Mouse (Mus musculus) adrenal gland, postnatal 14 days (tissue): Measurements from ENCODE around the gene BC017158. TPM values are rescaled to one million over a fixed set of nuclear protein-coding genes. Genes with fewer than 3 reads are reported as not detected.

Source experiments
- DNase-seq: peaks from one replicate; pipeline ENCODE4 v3.0.0; 2021; ENCODE audit warnings: mixed read lengths
- total RNA-seq: library from RNA; stranded (reverse); gene quantifications from 2 replicates; pipeline ENCODE4 v1.2.3, GENCODE M21; 2021

Gene BC017158
- total RNA-seq, 1 experiment from 2014 or later: 25.9 TPM

GRCm38 (mm10) chr7:128309216-128309615, 11.2 kb upstream of the BC017158 start:
- DNase-seq: no peak

GRCm38 (mm10) chr7:128307851-128308250, 9.9 kb upstream of the BC017158 start:
- no peak for DNase-seq

DNA sequence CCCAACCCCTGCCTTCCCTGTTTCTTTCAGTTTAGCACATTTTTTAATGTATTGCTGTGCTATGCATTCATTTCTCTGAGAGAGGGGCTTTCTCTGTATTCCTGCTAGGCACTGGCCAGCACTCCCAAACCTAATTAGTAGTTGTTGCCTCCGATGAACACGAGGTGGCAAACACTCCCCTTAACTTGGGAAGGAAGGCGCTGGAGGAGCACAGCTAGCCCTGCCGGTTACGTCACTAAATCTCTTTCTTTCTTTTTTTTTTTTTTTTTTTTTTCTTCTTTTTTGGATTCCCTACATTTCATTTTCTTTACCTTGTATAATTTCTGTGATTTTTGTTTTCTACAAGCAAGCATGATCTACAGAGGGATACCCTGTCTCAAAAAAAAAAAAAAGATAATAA, 6.9 kb upstream of the BC017158 start:
- peak; percentile 59 for DNase-seq

- no peak for DNase-seq
Observed at GRCm38 (mm10) chr7:128304198-128304597, 6.2 kb upstream of the BC017158 start.

DNA sequence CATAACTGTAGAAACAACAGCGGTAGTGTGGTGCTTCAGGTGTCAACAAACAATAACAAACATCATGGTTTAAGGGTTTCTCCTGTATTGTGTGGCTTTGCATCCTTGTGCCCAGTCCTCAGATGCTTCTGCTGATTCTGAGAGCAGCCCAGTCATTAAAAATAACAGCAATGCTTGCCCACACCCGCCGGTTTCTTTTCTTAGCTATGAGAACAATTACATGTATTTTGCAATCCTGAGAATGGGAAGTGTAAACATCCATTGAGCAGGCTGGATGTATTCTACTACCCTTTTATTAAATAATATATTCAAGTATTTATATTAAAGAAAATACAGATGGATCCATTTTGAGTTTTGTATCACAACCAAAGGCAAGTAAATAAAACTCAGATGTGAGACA, 4.2 kb upstream of the BC017158 start:
- no peak for DNase-seq

DNA sequence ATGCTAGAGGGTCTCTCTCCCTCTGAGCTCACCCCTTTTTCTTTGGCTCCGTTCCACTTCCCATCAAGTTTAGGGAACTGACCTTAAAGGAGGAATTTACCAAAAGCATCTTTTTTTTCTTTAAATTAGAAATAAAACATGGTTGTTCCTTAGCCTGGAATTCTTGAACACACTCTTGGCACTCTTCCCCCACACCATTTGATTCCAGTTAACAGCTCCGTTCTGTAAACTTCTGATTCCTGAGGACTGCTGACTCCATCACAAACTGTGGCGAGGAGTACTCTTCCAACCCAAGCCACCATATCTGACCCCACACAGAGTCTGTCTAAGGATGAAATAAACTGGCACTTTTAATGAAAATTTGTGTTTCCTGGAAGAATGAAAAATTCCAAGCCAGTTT, 3.0 kb upstream of the BC017158 start:
- no peak for DNase-seq

DNA sequence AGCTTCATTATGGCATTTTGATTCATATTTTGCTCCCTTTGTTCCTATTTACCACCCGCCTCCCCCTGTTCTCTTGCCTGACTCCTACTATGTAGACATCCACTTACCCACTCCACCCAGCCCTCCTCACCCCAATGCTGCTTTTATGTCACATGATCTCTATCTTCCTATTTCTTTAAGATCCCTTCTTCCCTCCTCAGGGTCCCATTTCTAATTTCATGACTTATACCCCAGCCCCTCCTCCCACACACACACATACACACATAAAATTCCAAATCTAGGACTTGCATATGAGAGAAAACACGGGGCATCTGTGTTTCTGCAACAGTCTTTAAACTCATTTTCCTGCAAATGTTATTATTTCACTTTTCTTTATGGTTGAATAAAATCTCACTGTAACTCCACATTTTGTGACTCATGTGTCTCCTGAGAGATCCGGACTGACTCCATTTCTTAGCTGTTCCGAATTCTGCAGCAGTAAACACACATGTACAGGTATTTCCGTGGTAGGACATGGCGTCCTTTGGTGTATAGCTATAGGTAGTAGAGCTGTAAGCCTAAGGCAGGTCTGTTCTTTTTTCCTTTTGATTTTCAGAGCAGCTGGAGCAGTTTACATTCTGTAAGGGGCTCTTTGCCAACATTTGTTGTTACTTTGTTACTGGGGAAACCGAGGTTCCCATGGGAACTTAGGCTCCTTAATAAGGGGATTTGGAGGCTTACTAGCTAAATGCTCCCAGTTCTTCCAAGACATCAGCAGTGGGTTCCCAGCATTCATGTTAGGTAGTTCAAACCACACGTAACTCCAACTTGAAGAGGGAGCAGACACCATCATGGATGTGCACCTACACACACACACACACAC, 742 bp upstream of the BC017158 start:
- no peak for DNase-seq

- no peak for DNase-seq
Observed at GRCm38 (mm10) chr7:128297291-128297616, 716 bp downstream of the BC017158 start.

DNA sequence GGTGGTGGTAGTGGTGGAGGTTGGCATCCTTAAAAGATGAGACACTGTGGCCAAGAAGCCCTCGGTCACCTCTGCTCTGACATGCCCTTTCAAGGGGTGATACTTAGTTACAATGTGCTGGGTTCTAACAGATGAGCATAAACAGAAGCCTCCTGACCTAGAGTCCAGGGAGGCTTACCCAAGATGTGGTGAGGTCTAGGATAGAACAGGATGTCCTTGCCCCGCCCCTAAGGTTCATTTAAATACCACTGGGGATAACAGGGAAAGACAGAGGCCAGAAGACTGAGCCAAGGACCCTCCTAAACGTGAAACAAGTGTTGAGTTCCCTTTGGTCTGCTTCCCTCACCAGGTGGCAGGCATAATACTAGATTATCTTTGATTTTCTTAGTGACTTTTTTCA, 1.5 kb downstream of the BC017158 start:
- no peak for DNase-seq

DNA sequence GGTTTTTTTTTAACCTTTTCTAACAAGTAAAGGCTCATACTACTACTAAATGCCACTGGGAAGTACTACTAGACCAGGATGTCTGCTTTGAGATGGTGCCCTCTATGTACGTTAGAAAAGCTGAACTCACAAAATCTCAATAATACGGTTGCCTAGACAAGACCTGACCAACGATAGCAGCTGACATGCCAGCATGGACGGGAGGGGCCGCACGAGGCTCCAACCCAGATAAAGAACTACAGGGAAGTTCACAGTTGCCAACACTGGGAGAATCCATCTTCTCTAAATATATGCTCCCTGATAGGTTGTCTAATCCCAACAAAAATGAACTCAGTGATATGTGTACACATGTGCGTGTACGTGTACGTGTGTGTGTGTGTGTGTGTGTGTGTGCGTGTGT, 3.2 kb downstream of the BC017158 start:
- DNase-seq: no peak

DNA sequence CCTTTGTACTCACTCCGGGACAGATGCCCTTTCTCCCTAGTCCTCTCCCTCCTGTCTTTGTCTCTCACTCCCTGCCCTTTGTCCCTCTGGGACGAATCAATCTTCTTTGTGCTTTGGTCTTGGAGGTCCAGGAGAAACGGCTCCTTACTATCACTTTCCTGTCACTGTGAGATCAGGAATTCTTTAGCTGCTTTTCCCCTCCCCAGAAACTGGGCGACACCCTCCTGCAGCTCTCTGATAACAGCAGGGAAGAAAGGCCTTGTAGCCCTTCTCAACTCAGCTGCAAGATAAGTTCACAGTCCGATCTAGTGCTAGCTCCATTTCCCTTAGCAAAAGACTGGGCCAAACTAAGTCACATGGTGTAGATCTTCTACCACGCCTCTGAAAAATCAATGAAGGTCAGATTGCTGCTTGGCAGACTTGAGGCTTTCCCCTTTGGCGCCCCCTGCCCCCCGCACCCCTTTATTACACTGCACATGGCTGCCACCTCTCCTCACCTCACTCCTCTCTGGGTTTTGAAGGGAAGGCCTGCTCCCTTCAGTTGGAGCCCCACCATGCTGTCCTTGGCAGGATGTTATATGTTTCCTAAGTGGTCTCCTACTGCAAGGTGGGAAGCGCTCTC, 8.9 kb downstream of the BC017158 start:
- peak; percentile 49 for DNase-seq

- DNase-seq: peak; percentile 37
Observed at GRCm38 (mm10) chr7:128285060-128285459, 12.9 kb downstream of the BC017158 start.

DNA sequence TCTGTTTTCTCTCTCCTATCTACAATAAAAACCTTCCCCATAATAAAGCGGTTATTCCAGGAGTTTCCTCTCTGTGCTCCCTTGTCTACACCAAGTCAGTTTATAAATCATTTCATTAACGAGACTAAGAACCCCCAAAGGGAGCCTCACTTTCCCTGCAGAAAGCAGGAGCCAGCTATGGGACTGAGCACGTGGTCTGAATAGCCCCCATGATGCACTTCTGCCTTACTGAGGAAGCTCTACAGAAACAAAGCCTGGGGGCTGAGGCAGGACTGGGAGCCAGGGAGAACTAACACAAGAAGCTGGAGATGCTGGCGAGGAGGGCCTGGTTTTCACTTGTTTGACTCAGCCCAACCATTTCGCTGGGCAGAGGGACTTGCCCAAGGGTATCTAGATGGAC, 13.9 kb downstream of the BC017158 start:
- DNase-seq: no peak

DNA sequence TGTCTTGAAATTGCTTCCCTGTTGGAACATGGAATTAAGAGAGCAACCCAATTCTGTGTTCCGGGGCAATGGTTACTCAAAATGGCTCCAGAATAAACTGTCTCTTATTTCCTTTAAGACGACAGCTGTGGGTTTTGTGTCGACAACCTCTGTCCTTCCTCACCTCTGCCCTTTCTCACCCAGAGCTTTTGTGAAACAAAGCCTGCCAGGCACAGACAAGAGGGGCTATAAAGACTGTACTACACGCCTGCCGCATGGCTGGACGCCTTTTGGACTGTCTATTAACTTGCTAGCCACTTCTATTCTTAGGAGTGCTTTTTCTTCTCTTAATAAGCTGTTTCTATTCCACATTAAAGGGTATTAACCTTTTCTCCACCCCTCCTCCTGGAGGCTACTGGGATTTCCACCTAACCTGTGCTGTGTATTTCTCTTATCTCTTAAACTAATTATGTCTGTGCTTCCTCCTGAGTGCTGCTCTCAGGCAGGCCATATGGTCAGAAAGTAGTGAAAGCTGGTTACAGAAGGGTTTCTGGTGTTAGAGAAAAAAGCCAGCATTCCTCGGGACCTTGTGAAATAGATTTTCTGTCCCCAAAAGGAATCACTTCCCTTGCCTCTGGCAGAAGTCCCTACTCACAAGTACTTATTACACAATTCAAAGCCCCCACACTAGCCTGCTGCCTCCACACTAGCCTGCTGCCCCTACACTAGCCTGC, 15.3 kb downstream of the BC017158 start:
- DNase-seq: no peak

DNA sequence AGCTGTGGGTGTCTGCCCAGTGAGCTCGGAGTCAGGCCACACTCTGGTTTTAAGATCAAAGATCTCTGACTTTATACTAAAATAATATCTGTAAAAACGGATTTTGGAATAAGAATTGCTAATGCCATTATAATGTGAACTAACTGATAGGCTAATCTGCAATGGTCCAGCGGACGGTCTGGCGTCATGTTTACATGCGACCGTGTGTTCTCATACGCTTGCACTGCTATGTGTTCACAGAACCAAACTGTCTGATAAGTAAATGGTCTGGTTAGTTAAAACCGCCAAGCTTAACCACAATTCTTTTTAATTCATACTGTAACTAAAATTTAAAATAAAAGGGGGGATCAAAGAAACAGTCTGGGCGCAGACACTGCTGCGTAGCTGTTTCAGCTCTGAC, 16.2 kb downstream of the BC017158 start:
- DNase-seq: no peak

DNA sequence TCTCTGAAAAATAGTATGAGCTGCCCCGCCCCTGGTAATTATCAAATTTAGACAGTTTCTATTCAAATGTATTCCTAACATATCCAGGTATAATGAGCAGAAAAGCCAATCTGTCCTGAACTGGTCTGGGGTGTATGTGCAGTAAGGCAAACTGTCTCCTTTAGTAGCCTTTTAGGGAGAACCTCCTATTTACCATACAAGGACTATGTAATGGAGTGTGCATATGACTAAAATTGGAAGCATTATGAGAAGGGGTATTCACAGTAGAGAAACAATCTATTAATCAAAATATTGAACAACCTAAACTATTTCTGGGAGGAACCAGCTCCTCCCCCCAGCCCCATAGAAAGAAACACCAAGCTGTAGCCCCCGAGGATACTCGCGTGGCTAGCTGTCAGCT, 18.2 kb downstream of the BC017158 start:
- no peak for DNase-seq

GRCm38 (mm10) chr7:128276051-128276450, 21.9 kb downstream of the BC017158 start:
- DNase-seq: peak; percentile 50

- no peak for DNase-seq
Observed at GRCm38 (mm10) chr7:128271496-128271895, 26.5 kb downstream of the BC017158 start.

DNA sequence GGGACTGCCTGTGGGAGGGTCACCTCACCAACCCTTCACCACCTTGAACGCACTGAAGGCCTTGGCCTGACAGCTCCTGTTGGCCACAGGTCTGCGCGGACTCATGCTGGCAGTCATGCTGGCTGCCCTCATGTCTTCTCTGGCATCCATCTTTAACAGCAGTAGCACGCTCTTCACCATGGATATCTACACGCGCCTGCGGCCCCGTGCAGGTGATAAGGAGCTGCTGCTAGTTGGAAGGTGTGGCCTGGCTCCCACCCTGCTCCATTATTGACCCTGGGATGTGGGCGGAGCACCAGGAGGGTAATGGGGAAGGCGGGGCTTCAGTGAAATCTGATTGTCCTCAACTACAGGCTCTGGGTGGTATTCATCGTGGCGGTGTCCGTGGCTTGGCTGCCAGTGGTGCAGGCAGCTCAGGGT, 27.5 kb downstream of the BC017158 start:
- no peak for DNase-seq

- DNase-seq: no peak
Observed at GRCm38 (mm10) chr7:128267813-128268212, 30.2 kb downstream of the BC017158 start.

GRCm38 (mm10) chr7:128267391-128267790, 30.6 kb downstream of the BC017158 start:
- DNase-seq: no peak

DNA sequence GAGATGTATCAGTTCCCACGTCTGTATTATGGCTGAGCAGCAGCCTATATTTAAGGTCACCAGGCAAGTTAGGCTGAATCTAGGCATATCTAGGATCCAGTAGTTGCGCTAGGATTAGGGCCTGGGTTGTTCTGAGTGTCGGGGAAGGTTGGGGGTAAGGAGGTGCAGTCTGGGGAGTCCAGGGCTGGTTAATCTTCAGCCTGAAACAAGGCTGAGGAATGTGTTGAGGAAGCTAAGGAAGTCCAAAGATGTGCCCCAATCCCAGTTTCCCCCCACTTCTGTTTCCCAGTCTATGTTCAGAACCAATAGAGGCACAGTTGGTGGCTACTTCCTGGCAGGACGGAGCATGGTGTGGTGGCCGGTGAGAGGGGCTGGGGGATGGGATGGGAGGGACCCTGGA, 31.9 kb downstream of the BC017158 start:
- no peak for DNase-seq

DNA sequence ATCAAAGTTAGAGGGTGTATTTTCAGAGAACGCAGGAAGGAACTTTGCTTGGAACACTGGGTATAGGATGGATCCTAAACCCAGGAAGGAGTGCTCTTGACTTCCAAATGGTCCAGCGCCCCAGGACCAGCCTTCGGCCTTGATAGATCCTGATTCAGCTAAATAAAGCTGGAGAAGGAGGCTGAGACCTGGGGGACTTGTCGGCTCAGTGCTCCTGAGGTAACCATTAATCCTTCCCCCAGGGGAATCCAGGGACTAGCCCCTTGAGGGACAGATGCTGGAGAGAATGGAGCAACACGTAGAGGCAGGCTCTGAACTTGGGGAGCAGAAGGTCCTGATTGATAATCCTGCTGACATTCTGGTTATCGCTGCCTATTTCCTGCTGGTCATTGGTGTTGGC, 32.6 kb downstream of the BC017158 start, which contains the start of gene Slc5a2:
TSS of gene Slc5a2 (plus strand) at position 247 of the 400 bp plus-strand sequence.
- DNase-seq: no peak
